Mouse (Mus musculus): ENCODE data around the gene 4933434E20Rik.

Gene 4933434E20Rik

DNA sequence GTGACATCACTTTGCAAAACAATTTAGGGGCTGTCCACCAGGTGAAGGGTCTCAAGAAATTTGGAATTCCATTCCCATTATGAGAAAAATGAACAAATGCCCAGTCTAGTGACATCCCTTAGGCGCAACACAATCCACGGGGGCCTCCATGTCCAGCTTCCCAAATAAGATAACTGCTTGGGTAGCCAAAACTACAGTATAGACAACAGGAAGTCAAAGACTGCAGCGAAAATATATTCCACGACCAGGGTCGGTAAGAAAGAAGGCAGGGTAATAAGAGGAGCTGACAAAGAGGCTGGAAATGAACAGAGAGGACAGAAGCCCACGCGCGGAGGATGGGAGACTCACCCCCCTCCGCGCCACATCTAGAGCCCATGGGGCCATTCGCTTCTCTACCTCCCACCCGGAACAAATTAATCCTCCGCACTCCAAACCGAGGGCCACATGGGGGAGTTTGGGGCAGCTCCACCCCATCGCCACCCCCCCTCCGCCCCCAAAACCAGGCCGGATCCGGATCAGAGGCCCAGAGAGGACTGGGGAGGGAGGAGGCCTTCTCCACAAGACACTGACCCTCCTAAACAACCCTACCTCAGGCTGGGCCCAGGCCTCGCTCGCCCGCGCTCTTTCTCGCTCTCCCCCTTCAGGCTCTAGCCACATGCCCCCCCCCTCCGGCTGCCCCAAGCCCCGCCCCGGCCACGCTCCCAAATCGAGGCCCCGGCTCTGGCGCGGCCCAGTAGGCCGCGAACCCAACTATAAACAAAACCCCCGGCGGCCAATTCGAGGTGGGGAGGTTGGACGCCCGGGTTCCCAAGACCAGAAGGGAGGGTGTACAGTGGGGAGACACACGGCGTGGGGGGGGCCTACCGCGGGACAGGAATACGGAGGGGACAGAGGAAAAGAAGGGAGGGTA lies at the start of gene 4933434E20Rik:
4933434E20Rik (plus strand) TSS at position 196 of the 910 bp plus-strand sequence.
- peak in 1 of 2 experiments; percentile 34 for DNase-seq (ENCODE audit: low read depth in 1 of 2, low spot score in 2 of 2)

DNA sequence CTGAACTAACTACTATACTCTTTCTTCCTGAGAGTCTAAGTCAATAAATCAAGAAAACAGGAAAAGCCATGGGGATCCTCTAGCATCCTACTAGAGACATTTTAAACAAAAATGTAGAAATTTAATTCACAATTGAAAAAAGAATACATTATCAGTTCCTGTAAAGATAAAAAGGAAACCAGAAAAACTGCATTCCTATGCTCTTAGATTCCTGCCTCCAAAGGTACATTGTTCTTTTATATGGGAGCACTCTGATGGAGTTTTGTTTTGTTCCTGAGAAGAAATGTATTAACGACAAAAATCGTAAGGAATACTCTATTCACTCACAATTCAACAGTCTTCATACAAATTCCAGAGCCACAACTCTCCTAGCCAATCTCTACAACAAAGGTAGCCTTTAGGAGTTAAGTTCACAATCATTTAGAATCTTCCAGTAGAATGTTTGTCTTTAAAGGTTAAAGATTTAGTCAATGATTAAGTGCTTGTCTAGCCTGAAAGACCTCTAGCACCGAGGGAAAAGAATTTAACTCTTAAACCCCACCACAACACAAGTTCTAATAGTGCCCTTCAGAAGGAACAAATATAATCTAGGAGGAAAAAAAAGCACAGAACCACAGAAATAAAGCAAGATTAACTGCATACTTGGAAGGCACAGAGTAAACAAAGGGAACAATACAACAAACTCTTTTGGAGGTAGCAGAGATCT lies 47.2 kb upstream of the 4933434E20Rik start:
- no peak for DNase-seq (ENCODE audit: low read depth in 1 of 2, low spot score in 2 of 2)

DNA sequence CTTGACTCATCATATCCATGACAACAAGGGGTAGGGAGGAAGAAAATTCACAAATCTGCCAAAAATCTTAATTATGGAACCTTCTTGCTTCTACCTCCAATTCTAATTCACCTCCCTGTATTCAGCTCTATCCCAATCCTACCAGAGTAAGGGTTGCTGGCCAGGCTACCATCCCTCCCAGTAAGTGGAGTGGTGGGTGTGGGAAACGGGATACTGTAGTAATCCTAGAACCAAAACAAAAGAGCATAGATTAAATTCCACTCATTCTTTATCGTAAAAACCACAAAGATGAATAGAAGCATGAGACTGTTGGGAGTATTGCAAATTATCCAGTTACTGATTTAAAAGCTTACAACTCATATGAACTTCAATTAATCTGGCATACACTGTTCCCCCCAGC lies 41.1 kb upstream of the 4933434E20Rik start:
- DNase-seq (ENCODE audit: low read depth in 1 of 2, low spot score in 2 of 2) = no peak

DNA sequence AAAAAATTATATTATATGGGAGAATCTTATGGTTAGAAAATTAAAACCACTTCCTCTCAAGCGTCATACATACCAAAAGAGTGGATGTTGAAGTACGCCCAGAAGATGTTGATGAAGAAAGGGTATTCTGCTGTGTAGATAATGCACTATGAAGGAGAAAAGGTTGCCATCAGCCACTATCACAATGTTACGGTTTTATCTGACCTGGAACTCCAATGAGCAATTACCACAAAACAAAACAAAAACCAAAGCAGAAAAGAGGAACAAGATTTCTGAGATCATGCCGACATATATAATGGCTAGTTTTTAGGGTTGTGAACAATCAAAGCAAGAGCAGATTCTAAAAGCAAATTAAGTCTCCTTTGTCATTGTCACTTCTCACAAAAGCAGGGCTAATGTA lies 34.8 kb upstream of the 4933434E20Rik start:
- DNase-seq (ENCODE audit: low read depth in 1 of 2, low spot score in 2 of 2) = no peak

DNA sequence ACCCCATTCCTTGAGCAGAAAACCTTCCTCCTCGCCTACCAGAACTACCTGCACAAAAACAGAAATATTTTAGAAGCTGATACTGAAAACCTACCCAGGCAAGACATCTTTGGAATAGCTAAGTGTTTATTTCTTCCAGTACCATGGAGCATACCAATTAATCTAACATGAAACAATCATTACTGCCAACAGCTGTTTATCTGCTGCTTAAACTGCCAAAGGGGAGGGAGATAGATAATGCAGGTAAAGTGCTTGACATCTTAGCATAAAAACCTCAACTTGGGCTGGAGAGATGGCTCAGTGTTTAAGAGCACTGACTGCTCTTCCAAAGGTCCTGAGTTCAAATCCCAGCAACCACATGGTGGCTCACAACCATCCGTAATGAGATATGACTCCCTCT lies 16.8 kb upstream of the 4933434E20Rik start:
- no peak for DNase-seq (ENCODE audit: low read depth in 1 of 2, low spot score in 2 of 2)

DNA sequence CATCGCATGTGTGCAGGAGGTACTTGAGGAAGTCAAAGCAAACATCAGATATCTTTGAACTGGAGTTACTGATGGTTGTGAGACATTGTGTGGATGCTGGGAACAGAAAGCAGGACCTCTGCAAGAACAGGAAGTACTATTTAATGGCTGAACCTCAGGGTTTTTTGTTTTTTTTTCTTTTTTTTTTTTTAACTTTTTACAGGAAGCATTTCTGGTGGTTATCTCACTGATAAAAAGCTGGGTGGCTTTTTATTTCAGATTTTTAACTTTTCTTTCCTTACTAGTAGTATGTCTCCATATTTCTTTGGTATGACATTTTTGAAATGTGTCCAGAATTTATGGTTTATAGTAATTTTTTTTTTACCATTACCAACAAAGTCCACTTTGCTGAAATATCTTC lies 15.2 kb upstream of the 4933434E20Rik start:
- DNase-seq (ENCODE audit: low read depth in 1 of 2, low spot score in 2 of 2) = no peak

DNA sequence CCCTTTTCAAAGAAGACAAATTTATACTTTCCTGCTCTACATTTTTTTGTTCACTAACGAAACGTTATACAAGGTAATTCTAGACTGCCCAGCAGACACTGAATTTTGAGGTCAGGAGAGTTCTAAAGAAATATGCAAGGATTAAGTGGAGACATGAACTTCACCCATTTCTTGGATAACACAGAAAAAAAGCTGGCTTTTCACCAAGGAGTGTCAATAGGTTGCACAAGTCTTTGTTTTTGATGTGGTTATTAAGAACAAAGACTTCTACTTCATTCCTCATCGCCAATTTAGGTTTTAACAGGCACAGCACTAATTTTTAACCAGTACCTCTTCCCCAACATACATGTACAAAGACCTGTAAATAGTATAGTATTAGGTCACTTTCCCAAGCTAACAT lies 1.7 kb upstream of the 4933434E20Rik start:
- no peak for DNase-seq (ENCODE audit: low read depth in 1 of 2, low spot score in 2 of 2)

DNA sequence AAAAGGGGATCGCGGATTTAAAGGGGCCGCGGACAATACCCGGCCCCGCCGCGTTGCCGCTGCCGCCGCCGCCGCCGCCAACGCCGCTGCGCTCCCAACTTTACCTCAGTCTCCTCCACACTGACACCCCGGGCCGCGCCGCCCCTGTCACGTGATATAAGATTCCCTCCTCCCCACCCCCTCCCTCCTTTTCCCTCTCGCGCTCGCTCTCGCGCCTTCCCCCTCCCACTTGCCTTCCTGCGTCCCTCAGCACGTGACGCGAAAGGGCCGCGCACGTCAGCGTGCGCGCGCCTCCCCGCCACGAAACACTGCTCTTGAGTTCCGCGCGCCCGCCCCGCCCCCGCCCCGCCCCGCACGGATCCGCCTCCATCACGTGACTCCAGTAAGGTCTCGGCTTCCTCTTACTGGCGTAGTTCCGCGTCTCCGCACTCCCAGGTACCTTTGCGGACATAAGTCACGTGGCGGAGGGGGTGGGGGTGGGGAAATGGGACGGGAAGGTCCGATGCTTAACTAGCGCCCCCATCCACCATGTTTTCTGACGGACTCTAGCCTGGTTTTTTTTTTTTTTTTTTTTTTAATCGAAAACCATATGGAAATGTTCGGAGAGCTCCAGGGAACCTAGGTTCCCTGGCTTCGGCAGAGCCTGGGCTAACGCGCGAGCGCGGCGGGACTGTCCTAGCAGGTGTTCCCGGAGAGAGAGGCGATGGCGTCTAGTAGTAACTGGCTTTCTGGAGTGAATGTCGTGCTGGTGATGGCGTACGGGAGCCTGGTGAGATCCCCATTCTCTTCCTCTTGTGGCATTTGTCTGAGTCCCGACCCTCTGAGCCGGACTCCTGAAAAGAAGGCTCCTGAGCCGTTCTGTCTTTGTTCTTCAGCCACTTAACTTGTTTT lies 1.2 kb downstream of the 4933434E20Rik start, which contains the start of gene Ubap2l:
Ubap2l (minus strand) TSS at position 278 of the 891 bp plus-strand sequence.
- peak; percentile 81 to 82 for DNase-seq (ENCODE audit: low read depth in 1 of 2, low spot score in 2 of 2)

DNA sequence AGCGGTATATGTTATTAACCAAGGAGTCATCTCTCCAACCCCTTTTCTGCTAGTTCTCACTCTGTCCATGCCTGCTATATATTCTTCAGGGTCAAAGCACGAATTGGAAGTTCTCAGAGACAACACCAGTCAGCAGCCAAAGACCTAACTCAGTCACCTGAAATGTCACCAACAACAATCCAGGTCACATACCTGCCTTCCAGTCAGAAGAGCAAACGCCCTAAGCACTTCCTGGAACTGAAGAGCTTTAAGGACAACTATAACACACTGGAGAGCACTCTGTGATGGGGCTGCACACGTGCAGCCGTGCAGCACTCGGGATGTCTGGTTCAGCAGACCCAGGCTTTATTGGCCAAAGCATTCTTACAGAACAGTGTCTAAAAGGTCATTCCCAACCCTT lies 10.1 kb downstream of the 4933434E20Rik start:
- no peak for DNase-seq (ENCODE audit: low read depth in 1 of 2, low spot score in 2 of 2)

DNA sequence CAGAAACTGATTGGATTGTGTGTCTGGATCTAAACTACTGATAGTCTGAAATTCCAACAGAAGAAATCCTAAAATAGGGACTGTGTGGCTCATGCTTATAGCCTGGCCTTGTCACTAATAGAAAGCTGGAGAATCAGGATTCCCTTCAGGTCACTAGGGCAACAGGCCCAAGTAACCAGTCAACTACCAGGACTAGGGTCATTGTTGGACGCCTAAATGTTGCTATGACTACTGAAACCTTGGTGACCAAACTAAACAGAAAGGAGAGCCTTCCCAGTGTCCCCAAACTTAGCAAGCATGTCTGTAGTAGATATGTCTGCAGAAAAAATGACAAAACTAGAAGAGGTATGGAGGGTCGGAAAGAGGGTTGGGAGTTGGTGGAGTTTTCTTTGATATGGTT lies 11.1 kb downstream of the 4933434E20Rik start:
- DNase-seq (ENCODE audit: low read depth in 1 of 2, low spot score in 2 of 2) = no peak

DNA sequence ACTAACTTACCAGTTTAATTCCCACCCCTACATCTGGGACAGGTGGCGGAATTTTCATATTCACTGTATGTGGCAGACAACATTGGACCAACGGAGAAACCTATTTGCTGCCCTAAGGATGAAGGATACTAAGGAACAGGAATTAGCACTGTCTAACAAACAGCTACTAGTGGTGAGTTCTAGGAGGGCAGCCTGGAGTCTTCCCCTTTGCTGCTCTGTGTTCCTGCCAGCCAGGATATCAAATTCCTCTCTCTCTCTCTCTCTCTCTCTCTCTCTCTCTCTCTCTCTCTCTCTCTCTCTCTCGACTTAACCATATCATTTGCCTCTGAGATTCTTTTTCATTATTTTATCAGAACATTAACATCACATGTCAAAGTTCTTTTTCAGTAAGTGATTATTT lies 12.9 kb downstream of the 4933434E20Rik start:
- DNase-seq (ENCODE audit: low read depth in 1 of 2, low spot score in 2 of 2) = no peak

DNA sequence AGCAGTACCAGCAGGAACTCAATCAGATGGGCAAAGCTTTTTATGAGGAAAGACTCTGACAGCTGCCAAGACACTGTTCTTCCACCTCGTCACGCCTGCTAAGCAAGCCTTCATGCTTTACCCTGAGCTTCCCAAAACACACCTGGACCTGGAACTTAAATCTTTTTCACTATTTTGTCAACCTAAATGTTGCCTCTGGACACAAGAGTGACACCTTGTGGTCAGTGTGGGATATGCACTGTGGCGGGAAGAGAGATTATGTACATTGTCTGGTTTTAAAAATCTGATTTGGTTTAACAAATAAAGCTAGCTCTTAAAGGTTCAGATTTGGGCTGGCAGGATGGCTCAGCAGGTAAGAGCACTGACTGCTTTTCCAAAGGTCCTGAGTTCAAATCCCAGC lies 14.1 kb downstream of the 4933434E20Rik start:
- DNase-seq (ENCODE audit: low read depth in 1 of 2, low spot score in 2 of 2) = peak in 1 of 2 experiments; percentile 40

DNA sequence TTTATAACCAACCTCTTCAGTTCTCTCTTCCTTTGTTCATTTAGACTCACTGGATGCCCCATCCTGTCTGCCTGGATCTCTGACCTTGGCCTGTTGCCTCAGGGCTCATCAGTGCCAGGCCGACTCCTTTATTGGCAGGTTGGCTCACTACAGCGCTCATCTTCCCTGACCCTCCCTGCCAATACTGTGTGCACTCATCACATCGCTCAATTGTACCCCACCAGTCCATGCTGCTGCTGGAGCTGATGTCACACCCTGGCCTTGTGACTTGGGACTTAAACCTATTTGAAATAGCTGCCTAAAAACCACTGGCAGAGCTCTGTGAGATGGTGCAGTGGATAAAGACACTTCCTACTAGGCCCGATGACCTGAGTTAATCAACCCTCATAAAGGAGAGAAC lies 16.4 kb downstream of the 4933434E20Rik start:
- DNase-seq (ENCODE audit: low read depth in 1 of 2, low spot score in 2 of 2) = no peak

DNA sequence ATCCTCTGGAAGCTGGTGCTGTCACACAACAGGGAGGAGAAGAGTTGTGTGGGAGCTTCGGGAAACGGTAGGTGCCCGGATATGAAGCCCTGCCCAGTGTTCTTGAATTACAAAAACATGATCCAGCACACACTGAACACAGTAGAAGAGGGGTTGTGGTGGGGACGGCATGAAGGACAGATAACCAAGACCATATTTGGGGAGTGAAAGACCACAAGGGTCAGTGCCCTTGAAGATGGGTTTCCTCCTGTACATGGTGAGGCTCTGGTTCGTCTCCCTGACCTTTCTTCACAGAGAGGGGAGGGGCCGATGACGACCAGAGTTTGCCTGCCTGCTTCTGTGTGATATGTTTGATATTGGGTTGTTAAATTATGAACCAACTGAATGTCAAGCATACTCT lies 18.3 kb downstream of the 4933434E20Rik start:
- DNase-seq (ENCODE audit: low read depth in 1 of 2, low spot score in 2 of 2) = no peak

DNA sequence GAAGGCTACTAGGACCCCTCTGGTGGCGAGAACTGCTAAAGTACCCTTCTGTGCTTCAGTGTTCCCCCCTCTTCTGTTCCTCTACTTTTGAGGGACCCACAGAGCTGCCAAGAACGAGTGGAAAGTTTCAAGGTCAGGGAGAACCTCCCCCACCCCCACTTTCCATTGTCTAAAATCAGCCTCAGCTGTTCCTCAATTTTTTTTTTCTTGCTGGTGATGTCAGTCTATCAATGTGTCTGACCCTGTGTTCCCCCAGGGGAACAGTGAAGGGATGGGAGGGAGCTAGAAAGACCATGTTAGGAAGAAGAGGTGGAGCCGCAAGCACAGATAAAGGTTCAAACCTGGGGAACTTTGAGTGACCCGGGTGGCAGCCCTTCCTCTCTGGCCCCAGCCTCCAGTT lies 20.9 kb downstream of the 4933434E20Rik start, which contains the start of gene Tpm3:
Tpm3 (plus strand) TSS at position 356 of the 400 bp plus-strand sequence.
- no peak for DNase-seq (ENCODE audit: low read depth in 1 of 2, low spot score in 2 of 2)

DNA sequence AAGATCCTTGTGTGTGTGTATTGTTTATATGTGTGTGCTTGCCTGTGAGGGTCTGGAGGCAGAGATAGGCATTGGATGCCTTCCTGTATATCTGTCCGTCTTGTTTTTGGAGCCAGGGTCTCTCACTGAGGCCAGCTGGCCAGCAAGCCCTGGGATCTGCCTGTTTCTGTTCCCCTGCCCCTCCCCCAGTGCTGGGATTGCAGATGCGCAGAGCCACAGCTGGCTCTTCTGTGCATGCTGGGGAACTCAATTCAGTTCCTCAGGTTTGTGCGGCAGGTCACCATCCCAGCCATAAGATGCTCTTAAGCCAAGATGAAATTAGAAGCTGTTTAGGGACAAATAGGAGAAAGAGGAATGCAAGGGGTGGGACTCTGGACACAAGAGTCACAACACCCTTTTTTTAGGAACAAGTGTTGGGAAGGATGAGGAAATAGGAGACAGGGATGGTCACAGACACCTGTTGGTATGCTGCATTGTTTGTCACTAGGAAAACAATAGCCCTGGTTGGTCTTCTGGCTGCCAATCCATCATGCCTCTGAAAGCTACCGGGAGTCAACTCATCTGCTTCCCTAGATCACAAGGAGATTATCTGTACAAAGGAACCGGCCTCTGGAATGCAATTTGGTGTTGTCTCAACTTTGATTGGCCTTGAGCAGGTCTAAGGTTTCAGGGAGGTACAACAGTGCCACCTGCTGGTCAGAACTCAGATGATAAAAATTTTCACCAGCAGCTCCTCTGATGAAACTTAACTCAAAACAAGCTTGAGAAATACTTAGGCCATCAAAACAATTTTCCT lies 25.7 kb downstream of the 4933434E20Rik start:
- DNase-seq (ENCODE audit: low read depth in 1 of 2, low spot score in 2 of 2) = peak; percentile 71 to 77

DNA sequence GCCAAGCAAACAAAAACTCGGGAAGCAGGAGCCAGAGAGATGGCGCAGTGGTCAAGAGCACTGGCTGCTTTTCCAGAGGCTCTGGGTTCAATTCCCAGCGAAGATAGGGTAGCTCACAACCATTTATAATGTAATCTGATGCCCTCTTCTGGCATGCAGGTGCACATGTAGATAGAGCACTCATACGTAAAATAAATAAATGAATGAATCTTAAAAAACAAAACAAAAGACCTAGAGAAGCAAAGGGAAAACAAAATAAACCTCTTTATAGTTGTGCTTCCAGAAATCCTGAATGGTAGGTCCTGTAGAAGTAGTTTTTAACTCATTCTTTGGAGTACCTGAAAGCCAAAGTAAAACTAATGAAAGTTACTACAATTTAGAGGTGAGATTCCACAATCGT lies 26.8 kb downstream of the 4933434E20Rik start:
- no peak for DNase-seq (ENCODE audit: low read depth in 1 of 2, low spot score in 2 of 2)

DNA sequence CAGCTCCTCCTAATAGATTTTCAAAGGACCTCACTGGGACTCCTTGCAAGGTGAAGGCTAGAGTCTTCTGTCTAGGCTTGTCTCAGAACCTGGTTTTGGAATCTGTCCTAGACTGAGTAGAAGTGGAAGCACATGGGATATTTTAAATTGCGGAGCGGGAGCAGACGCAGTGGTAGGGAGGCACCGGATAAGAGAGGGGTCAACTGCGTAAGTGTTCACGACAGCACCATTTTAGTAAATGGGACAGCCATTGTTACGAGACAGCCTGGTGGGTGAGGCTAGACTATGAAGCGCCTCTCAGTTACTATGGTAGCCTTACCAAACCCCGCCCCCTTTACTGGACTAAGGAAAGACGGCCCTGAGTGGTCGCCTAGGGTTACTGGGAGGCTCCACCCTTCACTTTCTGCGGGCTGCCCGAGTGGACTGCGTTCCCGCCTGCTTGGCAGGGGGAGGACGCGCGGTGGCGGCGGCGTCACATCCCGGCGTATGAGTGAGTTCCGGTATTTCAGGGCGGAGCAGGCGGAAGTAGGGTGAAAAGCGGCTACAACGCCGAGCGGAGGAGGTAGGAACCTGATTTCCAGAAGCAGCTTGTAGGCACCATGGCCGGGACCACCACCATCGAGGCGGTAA lies 27.8 kb downstream of the 4933434E20Rik start:
- peak; percentile 90 to 94 for DNase-seq (ENCODE audit: low read depth in 1 of 2, low spot score in 2 of 2)

DNA sequence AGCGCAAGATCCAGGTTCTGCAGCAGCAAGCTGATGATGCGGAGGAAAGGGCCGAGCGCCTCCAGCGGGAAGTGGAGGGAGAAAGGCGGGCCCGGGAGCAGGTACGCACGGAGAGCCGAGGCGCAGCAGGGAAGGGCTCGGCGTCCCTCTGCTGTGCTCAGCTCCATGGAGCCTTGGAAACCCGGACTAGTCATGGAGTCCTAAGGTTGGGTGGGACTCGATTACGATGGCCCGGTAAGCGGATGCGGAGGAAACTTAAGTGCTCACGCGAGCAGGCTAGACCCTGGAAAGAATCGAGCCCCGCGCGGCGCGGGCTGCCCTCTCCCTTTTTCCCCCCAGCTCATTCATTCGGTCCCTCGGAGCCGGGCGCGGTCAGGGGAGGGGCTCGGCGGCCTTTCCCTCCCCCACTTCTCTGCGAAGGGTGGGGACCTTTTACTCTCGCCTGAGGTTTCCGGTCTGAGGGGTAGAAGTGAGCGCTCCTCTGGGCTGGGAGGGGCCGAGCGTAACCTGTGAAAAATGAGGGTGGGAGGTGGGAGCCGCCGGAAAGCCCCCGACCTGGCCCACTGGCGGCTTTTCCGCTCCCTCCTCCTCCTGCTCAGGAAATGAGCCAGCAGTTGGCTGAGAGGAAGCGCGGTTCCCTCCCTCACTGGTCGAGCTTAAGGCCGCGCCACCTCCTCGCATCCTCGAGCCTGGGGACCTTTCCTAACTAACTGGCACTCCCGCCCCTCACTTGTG lies 28.5 kb downstream of the 4933434E20Rik start:
- DNase-seq (ENCODE audit: low read depth in 1 of 2, low spot score in 2 of 2) = peak; percentile 39 to 66
